Mouse (Mus musculus) spleen, adult 2 months (tissue): ENCODE measurements at regions not wholly inside any gene's neighbourhood (a gene's known extent, or its start where the extent isn't known, plus 50 kb on each side); places are given as distances from the start of the nearest gene placed in this dataset.

ENCODE experiments used
- CTCF ChIP-seq: fragments of 200-500 bp; IDR thresholded peaks from 2 replicates; pipeline ENCODE4 v1.5.1; 2011; ENCODE audit warnings: mild to moderate bottlenecking, inconsistent platforms; ENCODE audit not compliant: insufficient read depth, insufficient read length, insufficient replicate concordance; ENCODE audit errors: extremely low read depth
- POLR2A ChIP-seq: fragments of 200-500 bp; IDR thresholded peaks from 2 replicates; pipeline ENCODE4 v1.6.1; 2011; ENCODE audit warnings: low read depth, low read length, inconsistent platforms

DNA sequence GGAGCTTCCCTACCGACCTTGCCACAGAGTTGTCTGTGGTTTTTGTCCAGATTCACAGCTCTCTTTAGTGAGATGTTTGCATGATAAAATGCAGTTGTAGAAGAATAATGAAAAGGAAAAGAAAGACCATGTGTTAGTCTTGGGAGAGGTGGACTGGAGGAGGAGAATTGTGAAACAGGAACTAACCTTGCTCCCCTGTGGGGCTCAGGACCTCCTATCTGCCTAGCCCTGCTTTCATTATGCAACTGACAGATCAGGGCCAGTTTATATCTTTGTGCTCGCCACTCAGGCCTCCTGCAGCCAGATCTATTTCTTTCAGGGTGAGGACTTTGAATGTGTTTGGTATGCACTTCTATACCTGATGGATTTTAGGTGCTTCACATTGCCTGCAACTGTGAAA lies 140.4 kb downstream of the Ankrd50 start:
- TF ChIP-seq POLR2A (no peak), CTCF (no peak)
